Mouse (Mus musculus): ENCODE results near the gene Arid1b.
"Not testable (repeated sequence)": the region's sequence is repeated elsewhere in the genome, so short reads cannot be mapped to it uniquely, and the experiment has no call there.

Gene Arid1b

DNA sequence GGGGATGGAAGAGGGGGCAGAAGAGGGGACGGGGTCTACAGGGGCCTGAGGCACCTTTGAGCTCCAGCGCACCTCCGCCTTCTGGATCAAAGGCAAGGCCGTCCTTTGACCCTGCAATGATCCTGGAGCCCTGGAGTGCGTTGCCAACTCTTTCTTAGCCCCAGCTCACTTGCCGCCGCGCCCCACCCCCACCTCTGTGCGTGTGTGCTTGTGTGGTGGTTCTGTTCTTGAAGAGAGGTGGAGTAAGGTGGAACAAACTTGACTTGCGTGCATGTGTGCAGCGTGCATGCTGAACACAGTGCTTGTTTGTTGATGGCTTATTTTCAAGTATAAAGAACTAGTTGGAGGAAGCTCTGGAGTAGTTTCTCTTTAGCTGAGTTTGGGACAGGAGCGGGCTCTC, 95.4 kb downstream of the Arid1b start:
- DNase-seq: peak; percentile 69

DNA sequence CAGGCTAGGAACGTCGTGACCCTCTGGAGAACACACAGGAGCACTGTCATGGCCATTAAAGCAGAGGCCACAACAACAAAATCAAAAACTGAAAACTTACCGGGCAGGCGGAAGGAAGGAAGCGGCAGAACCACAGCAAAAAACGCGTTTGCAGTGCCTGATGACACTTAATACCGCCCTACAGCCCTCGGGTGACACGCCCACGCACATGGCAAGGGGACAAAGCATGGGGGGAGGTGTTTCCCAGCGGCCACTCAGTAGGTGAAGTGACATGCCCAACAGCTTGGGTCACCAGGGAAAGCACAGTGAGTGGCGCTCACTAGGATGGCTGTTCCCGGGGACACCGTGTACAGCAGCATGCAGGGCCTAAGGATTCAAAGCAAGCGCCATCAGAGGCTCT, 97.4 kb downstream of the Arid1b start:
- no peak for DNase-seq

DNA sequence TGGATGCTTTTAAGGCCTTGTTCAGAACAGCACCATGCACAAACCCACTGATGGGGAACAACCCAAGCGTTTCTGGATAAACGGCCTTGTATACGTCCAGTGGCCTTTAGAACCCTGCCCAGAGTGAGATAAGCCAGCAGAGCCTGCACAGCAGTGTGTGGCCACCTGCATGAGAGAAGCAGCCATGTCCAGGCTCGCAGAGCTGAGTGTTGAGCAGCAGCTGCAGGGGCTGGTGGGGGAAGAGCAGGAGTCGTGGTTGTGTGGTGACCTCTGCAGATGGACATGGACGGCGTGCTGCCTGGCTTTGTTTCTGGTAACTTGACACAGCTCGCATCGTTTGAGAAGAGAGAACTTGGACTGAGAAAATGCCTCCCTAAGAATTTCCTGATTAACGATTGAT, 97.8 kb downstream of the Arid1b start:
- DNase-seq: no peak

GRCm38 (mm10) chr17:5093343-5093742, 99.2 kb downstream of the Arid1b start:
- DNase-seq: not testable (repeated sequence)

DNA sequence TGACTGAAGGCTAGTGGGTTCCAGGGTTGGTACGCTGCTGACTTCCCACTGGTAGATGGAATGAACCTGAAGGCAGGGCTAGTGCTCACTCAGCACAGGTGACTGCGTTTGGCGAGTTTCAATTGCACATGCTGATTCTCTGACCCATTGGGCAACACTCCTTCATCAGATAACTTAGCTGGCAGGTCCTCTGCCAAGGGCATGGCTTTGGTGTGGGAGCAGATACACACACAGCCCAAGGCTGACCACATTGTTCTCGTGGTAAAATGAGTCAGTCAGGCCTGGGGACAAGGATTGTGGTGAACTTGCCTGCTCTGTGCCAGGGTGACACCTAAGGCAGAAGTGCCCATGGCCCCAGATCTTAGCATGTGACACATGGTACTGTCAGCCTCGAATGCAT, 100.5 kb downstream of the Arid1b start:
- DNase-seq: no peak

- no peak for DNase-seq
These were observed 101.6 kb downstream of the Arid1b start for GRCm38 (mm10) chr17:5095741-5096140.

DNA sequence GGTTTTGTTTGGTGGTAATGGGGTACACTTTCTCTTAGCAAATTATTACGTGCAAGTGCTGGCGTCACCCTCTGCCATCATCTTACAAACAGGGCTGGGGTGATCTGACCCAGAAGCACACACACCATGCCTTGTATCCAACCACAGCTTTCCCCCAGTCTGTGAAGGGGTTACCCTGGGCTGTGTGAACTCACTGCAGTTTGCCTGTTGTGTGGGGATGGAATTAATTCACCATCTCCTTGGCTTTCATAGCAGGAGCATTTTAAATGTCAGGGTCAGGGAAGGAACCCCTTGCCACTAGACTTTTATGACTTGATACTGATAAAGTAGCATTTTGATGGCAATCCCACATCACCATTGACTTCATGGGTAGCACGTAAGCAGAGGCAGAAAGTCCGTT, 102.9 kb downstream of the Arid1b start:
- DNase-seq: no peak

DNA sequence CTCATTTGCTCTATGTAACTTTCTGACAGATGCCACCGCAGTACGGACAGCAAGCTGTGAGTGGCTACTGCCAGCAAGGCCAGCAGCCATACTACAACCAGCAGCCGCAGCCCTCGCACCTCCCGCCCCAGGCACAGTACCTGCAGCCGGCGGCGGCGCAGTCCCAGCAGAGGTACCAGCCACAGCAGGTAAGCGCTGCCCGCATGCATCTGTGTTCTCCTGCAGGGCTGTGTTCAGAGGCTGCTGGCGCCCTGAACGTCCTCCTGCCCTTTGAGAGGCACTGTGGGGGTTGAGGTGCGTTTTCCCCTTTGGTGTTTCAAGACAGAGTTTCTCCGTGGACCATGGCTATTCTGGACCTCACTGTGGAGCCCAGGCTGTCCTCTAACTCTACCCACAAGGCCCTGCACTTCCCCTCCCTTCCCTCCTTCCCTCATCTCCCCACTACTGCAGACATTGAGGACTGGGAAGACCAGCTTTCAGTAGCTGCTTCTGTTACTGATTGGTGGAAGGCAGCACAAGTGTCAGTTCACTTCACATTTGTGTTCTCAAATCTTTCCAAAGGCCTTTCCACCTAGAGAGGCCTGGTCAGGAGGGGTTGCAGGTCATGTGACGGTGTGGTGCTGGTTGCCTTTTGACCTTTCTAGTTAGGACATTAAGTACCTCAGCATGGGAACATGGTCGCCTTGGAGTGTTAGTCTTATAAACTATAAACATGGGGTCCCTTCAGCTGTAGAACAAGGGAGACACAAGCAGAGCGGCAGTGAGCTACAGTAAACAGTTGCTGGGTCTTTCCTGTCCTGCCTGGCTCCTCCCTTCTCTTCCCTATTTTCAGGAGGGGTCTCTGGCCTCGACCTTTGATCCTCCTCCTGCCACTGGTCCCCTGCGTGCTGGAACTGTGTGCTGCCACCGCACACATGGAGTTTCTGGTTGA, 103.7 kb downstream of the Arid1b start:
- peak; percentile 56 for DNase-seq

DNA sequence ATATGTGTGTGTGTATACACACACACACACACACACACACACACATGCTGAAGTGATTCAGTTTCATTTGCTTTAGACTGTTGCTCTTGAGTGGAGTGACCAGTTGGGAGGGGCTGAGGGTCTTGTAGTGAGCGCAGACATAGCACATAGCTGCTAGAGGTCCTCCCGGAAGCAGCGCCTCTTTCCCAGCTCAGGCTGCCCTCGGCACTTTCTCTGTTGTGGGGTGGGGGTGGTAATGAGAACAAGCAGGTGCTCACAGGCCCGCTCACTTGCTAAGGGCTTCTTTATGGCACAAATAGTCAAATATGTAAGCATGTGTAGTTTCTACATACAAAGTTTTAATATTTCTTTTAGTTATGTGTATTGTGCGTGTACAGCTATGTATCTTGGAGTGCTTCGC, 104.6 kb downstream of the Arid1b start:
- DNase-seq: peak; percentile 70

- DNase-seq: no peak
These were observed 105.1 kb downstream of the Arid1b start for GRCm38 (mm10) chr17:5099238-5099637.

DNA sequence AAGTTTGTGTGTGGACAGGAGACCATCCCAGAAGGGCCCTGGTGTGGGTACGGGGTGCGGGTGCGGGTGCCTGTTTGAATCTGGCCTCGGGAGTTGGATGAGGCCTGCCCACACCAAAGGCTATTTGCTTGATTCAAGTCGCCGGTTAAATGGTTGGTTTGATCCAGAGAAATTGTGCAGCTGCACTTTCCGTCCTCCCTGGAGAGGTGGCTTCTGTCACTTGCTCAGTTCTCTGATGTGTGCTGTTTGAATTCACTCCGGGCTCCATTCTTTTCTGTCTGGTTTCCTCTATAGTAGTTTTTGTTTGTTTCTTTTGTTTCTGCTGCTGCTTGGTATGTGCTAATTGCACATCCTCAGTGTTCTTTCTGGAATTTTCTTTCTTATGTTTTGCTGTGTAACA, 107.0 kb downstream of the Arid1b start:
- DNase-seq: peak; percentile 34

- DNase-seq: peak; percentile 52
These were observed 107.8 kb downstream of the Arid1b start for GRCm38 (mm10) chr17:5101887-5102286.

GRCm38 (mm10) chr17:5105746-5106145, 111.6 kb downstream of the Arid1b start:
- DNase-seq: no peak

DNA sequence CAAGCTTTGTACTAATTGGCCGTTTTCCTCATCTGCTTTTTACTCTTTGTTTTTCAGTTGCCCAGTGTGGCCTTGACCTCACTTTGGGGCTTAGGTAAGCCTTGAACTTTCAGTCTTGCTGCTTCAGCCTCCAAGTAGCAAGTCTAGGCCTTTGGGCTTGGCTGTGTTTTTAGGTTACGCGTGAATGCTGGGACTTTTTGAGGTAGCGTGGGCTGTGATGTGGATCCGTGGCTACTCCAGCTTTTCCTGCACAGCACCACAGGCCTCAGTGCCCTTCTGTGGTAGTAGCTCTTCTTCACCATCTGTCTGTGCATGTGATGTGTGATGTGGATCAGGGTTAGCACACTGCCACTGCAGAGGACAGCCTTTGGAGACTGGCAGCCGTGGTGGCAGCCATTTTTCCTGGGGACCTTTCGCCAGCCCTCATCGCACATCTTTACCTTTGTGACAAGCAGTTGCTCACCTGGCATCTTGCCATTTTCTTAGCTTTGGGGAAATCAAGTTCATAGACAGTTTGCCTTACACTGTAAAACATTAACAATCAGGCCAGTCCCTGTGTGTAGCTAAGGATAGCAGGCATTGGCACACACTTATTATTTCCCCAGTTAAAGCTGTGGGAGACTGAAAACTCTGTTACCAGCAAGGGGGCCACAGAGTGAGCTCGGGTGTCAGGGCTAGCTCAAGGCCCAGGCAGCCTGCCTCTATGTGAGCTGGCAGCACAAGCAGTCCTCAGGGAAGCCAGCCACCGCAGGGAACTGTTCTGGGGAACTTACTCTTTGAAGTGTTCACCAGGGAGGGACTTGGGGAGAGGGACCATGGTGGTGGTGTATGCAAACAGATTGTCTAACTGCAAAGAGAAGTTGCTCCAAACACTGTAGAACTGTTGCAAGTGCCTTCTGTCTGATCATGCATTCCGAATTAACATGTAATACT, 112.4 kb downstream of the Arid1b start:
- DNase-seq: no peak

- no peak for DNase-seq
These were observed 113.4 kb downstream of the Arid1b start for GRCm38 (mm10) chr17:5107501-5107900.

DNA sequence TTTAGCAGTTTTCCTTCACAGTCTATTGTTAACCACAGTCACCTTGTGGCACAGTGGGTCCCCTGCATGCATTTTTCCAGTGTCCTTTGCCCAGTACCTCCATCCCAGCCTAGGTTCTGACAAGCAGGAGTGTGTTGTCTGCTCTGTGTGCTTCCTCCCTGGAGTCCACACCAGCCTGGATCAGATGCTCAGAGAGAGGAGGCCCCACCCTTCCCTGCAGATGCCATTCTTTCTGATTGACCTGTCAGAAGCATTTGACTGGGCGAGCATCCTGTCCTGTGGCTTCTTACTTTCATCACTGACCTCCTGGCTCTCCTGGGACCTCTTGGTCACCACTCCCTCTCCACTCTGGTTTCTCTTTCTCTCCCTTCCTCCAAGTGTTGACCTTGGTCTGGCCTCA, 113.9 kb downstream of the Arid1b start:
- DNase-seq: no peak

GRCm38 (mm10) chr17:5108546-5109142, 114.5 kb downstream of the Arid1b start:
- DNase-seq: no peak

DNA sequence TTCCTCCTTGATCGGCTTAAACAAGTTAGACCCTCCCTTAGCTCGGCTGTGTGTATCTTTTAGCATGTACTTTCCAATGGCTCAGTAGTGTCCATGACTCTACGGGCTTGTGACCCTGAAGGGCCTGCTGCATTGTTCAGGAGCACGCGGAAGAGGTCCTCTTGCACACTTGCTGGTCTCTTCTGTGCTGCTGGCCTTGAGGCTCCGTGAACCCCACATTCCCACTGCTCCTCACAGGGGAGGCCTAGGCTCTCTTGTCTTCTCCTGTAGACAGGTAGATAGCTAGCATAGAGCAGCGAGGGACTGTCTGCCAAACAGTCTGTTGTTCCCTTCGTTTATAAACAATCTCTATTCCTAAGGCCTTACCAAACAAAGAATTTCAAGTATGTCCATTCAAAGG, 115.2 kb downstream of the Arid1b start:
- DNase-seq: no peak

GRCm38 (mm10) chr17:5110159-5110558, 116.0 kb downstream of the Arid1b start:
- DNase-seq: no peak

GRCm38 (mm10) chr17:5110981-5111380, 116.8 kb downstream of the Arid1b start:
- DNase-seq: not testable (repeated sequence)

- no peak for DNase-seq
These were observed 118.0 kb downstream of the Arid1b start for GRCm38 (mm10) chr17:5112116-5112515.

- DNase-seq: no peak
These were observed 121.8 kb downstream of the Arid1b start for GRCm38 (mm10) chr17:5115952-5116351.

- no peak for DNase-seq
These were observed 122.9 kb downstream of the Arid1b start for GRCm38 (mm10) chr17:5116990-5117389.
